Mouse (Mus musculus) CH12.LX (cell line): ENCODE data around the gene Otop3. TPM values are rescaled to one million over a fixed set of nuclear protein-coding genes. Genes with fewer than 3 reads are reported as not detected.
A peak's percentile ranks its signal among the peaks of the same experiment; 100 is the strongest.

Experiments used
- DNase-seq: peaks from one replicate; pipeline ENCODE4 v3.0.0-alpha.2; 2013; ENCODE audit errors: extremely low read depth
- H3K27ac ChIP-seq: 2 replicates; pipeline ENCODE4 v1.5.1; 2012; ENCODE audit warnings: low read depth, mild to moderate bottlenecking, control low read depth, moderate library complexity; ENCODE audit not compliant: insufficient read depth
- H3K27me3 ChIP-seq: replicated peaks from 2 replicates; pipeline ENCODE3; 2012; ENCODE audit warnings: inconsistent platforms
- H3K36me3 ChIP-seq, 2 experiments: replicated peaks in 1 of 2; 2 replicates each; pipeline versions ENCODE3 to v1.6.1; 2012; ENCODE audit warnings: inconsistent platforms in 1 of 2, low read length in 1 of 2, mild to moderate bottlenecking in 1 of 2, mixed read lengths in 1 of 2, moderate library complexity in 1 of 2; ENCODE audit not compliant: control insufficient read depth in 1 of 2, insufficient read depth in 1 of 2
- H3K4me1 ChIP-seq, 2 experiments: 2 replicates each; pipeline ENCODE4 v1.6.1; 2012; ENCODE audit warnings: inconsistent platforms in 1 of 2, moderate library complexity in 1 of 2; ENCODE audit not compliant: insufficient read depth in 2 of 2, control insufficient read depth in 1 of 2
- H3K4me2 ChIP-seq: 2 replicates; pipeline ENCODE4 v1.6.1; 2012; ENCODE audit warnings: low read depth, mild to moderate bottlenecking, control low read depth; ENCODE audit not compliant: poor library complexity, insufficient read depth, severe bottlenecking
- H3K4me3 ChIP-seq, 3 experiments: fragments of 150-350 bp in 1 of 3; sonication (generic) in 1 of 3; replicated peaks in 1 of 3; 2 replicates each; pipeline versions ENCODE3 to v1.5.1; 2011 to 2012; ENCODE audit warnings: low read depth in 2 of 3, low read length in 2 of 3, mild to moderate bottlenecking in 2 of 3, moderate library complexity in 2 of 3, control low read depth in 1 of 3, improper control_type of control experiment in 1 of 3, inconsistent platforms in 1 of 3, mixed read lengths in 1 of 3; ENCODE audit not compliant: poor library complexity in 1 of 3
- H3K79me2 ChIP-seq: replicated peaks from 2 replicates; pipeline ENCODE4 v1.6.1; 2012; ENCODE audit warnings: mild to moderate bottlenecking, moderate library complexity; ENCODE audit not compliant: control insufficient read depth, poor library complexity, insufficient read depth, severe bottlenecking; ENCODE audit errors: extremely low read depth
- H3K9ac ChIP-seq: 2 replicates; pipeline ENCODE4 v1.6.1; 2012; ENCODE audit warnings: low read depth, mild to moderate bottlenecking, control low read depth, moderate library complexity; ENCODE audit not compliant: insufficient read depth
- H3K9me3 ChIP-seq: replicated peaks from 2 replicates; pipeline ENCODE3; 2012; ENCODE audit warnings: low read length, inconsistent platforms, mixed read lengths
- BHLHE40 ChIP-seq: IDR thresholded peaks from 2 replicates; pipeline ENCODE4 v1.6.1; 2011; ENCODE audit warnings: mild to moderate bottlenecking, low read depth, low read length, improper control_type of control experiment
- CHD1 ChIP-seq: IDR thresholded peaks from 2 replicates; pipeline ENCODE4 v1.6.1; 2012; ENCODE audit warnings: low read depth, low read length, improper control_type of control experiment, inconsistent platforms
- CHD2 ChIP-seq: IDR thresholded peaks from 2 replicates; pipeline ENCODE4 v1.6.1; 2011; ENCODE audit warnings: low read length, improper control_type of control experiment
- CTCF ChIP-seq, 2 experiments: IDR thresholded peaks in 1 of 2; conservative IDR thresholded peaks in 1 of 2; 2 replicates each; pipeline ENCODE4 v1.5.1; 2011 to 2012; ENCODE audit warnings: low read depth in 2 of 2, low read length in 2 of 2, improper control_type of control experiment in 1 of 2, inconsistent platforms in 1 of 2, mild to moderate bottlenecking in 1 of 2, moderate library complexity in 1 of 2
- E2F4 ChIP-seq: IDR thresholded peaks from 2 replicates; pipeline ENCODE4 v1.6.1; 2011; ENCODE audit warnings: low read depth, low read length, improper control_type of control experiment; ENCODE audit not compliant: insufficient replicate concordance
- ELF1 ChIP-seq: IDR thresholded peaks from 2 replicates; pipeline ENCODE4 v1.6.1; 2014; ENCODE audit warnings: low read depth, mild to moderate bottlenecking, inconsistent platforms, low read length, improper control_type of control experiment
- EP300 ChIP-seq: IDR thresholded peaks from 2 replicates; pipeline ENCODE4 v1.6.1; 2011; ENCODE audit warnings: low read length, improper control_type of control experiment
- ETS1 ChIP-seq: conservative IDR thresholded peaks from 2 replicates; pipeline ENCODE4 v1.6.1; 2012; ENCODE audit warnings: low read depth, mild to moderate bottlenecking, inconsistent platforms, low read length, improper control_type of control experiment, moderate library complexity
- GABPA ChIP-seq: IDR thresholded peaks from 2 replicates; pipeline ENCODE4 v1.6.1; 2012; ENCODE audit warnings: low read depth, low read length, improper control_type of control experiment, inconsistent platforms; ENCODE audit not compliant: insufficient replicate concordance
- HCFC1 ChIP-seq: IDR thresholded peaks from 2 replicates; pipeline ENCODE4 v1.6.1; 2012; ENCODE audit warnings: low read depth, mild to moderate bottlenecking, inconsistent platforms, low read length, improper control_type of control experiment
- IRF4 ChIP-seq: IDR thresholded peaks from 2 replicates; pipeline ENCODE4 v1.6.1; 2014; ENCODE audit warnings: low read depth, mild to moderate bottlenecking, inconsistent platforms, low read length, improper control_type of control experiment
- JUN ChIP-seq: IDR thresholded peaks from 2 replicates; pipeline ENCODE4 v1.6.1; 2011; ENCODE audit warnings: low read depth, mild to moderate bottlenecking, low read length, improper control_type of control experiment, moderate library complexity; ENCODE audit not compliant: insufficient read depth
- JUND ChIP-seq: conservative IDR thresholded peaks from 2 replicates; pipeline ENCODE4 v1.6.1; 2011; ENCODE audit warnings: low read depth, low read length, improper control_type of control experiment
- KAT2A ChIP-seq: IDR thresholded peaks from 2 replicates; pipeline ENCODE4 v1.6.1; 2012; ENCODE audit warnings: low read length, improper control_type of control experiment, inconsistent platforms; ENCODE audit not compliant: insufficient replicate concordance
- MAFK ChIP-seq: IDR thresholded peaks from 2 replicates; pipeline ENCODE4 v1.6.1; 2011; ENCODE audit warnings: low read length, improper control_type of control experiment; ENCODE audit not compliant: insufficient replicate concordance
- MAX ChIP-seq: IDR thresholded peaks from 2 replicates; pipeline ENCODE4 v1.6.1; 2011; ENCODE audit warnings: low read length, improper control_type of control experiment
- MAZ ChIP-seq: IDR thresholded peaks from 2 replicates; pipeline ENCODE4 v1.6.1; 2012; ENCODE audit warnings: low read depth, mild to moderate bottlenecking, inconsistent platforms, low read length, improper control_type of control experiment, moderate library complexity
- MEF2A ChIP-seq: IDR thresholded peaks from 2 replicates; pipeline ENCODE4 v1.6.1; 2014; ENCODE audit warnings: low read depth, mild to moderate bottlenecking, inconsistent platforms, low read length, improper control_type of control experiment, borderline replicate concordance
- MXI1 ChIP-seq: IDR thresholded peaks from 2 replicates; pipeline ENCODE4 v1.6.1; 2011; ENCODE audit warnings: mild to moderate bottlenecking, low read depth, low read length, improper control_type of control experiment
- MYC ChIP-seq: IDR thresholded peaks from 2 replicates; pipeline ENCODE4 v1.6.1; 2011; ENCODE audit warnings: low read depth, mild to moderate bottlenecking, improper control_type of control experiment, low read length
- NELFE ChIP-seq: IDR thresholded peaks from 2 replicates; pipeline ENCODE4 v1.6.1; 2011; ENCODE audit warnings: low read depth, low read length, improper control_type of control experiment
- NRF1 ChIP-seq: IDR thresholded peaks from 2 replicates; pipeline ENCODE4 v1.6.1; 2014; ENCODE audit warnings: low read depth, mild to moderate bottlenecking, inconsistent platforms, low read length, improper control_type of control experiment, moderate library complexity
- PAX5 ChIP-seq: IDR thresholded peaks from 2 replicates; pipeline ENCODE4 v1.6.1; 2012; ENCODE audit warnings: low read length, inconsistent platforms, mixed read lengths
- POLR2A ChIP-seq: IDR thresholded peaks from 2 replicates; pipeline ENCODE4 v1.6.1; 2011; ENCODE audit warnings: low read depth, mild to moderate bottlenecking, improper control_type of control experiment, low read length
- POLR2AphosphoS2 ChIP-seq: IDR thresholded peaks from 2 replicates; pipeline ENCODE4 v1.6.1; 2011; ENCODE audit warnings: low read depth, low read length, improper control_type of control experiment
- RAD21 ChIP-seq: IDR thresholded peaks from 2 replicates; pipeline ENCODE4 v1.6.1; 2011; ENCODE audit warnings: low read depth, mild to moderate bottlenecking, low read length, improper control_type of control experiment, moderate library complexity
- RCOR1 ChIP-seq: conservative IDR thresholded peaks from 2 replicates; pipeline ENCODE4 v1.6.1; 2012; ENCODE audit warnings: low read depth, mild to moderate bottlenecking, inconsistent platforms, low read length, improper control_type of control experiment
- SIN3A ChIP-seq: IDR thresholded peaks from 2 replicates; pipeline ENCODE4 v1.6.1; 2012; ENCODE audit warnings: low read length, improper control_type of control experiment, inconsistent platforms
- SMC3 ChIP-seq: IDR thresholded peaks from 2 replicates; pipeline ENCODE4 v1.6.1; 2011; ENCODE audit warnings: low read depth, low read length, improper control_type of control experiment
- TBP ChIP-seq: conservative IDR thresholded peaks from 2 replicates; pipeline ENCODE4 v1.6.1; 2011; ENCODE audit warnings: low read depth, low read length, improper control_type of control experiment
- TCF12 ChIP-seq: IDR thresholded peaks from 2 replicates; pipeline ENCODE4 v1.6.1; 2014; ENCODE audit warnings: low read depth, mild to moderate bottlenecking, inconsistent platforms, low read length, improper control_type of control experiment
- UBTF ChIP-seq: IDR thresholded peaks from 2 replicates; pipeline ENCODE4 v1.6.1; 2012; ENCODE audit warnings: low read depth, mild to moderate bottlenecking, inconsistent platforms, low read length, improper control_type of control experiment, moderate library complexity
- USF1 ChIP-seq: IDR thresholded peaks from 2 replicates; pipeline ENCODE4 v1.6.1; 2014; ENCODE audit warnings: low read depth, mild to moderate bottlenecking, inconsistent platforms, low read length, improper control_type of control experiment
- USF2 ChIP-seq: conservative IDR thresholded peaks from 2 replicates; pipeline ENCODE4 v1.6.1; 2011; ENCODE audit warnings: low read depth, low read length, improper control_type of control experiment
- ZC3H11A ChIP-seq: IDR thresholded peaks from 2 replicates; pipeline ENCODE4 v1.6.1; 2012; ENCODE audit warnings: low read depth, mild to moderate bottlenecking, inconsistent platforms, low read length, improper control_type of control experiment
- ZKSCAN1 ChIP-seq: IDR thresholded peaks from 2 replicates; pipeline ENCODE4 v1.6.1; 2012; ENCODE audit warnings: low read depth, inconsistent platforms, low read length, improper control_type of control experiment, borderline replicate concordance
- ZMIZ1 ChIP-seq: IDR thresholded peaks from 2 replicates; pipeline ENCODE4 v1.6.1; 2012; ENCODE audit warnings: low read depth, mild to moderate bottlenecking, inconsistent platforms, low read length, improper control_type of control experiment
- ZNF384 ChIP-seq: IDR thresholded peaks from 2 replicates; pipeline ENCODE4 v1.6.1; 2012; ENCODE audit warnings: low read depth, low read length, improper control_type of control experiment, inconsistent platforms
- dilution Hi-C: fragments of 300-500 bp; cut with MboI; formaldehyde crosslinking; loops from 2 replicates; pipeline ENCODE4 v1.14.3; 2020; ENCODE audit warnings: low sequenced_read_pairs; ENCODE audit not compliant: extremely low pct_unique_long_range_greater_than_20kb, extremely low pct_ligation_motif_present
- in situ Hi-C: fragments of 300-500 bp; cut with MboI; formaldehyde crosslinking; loops from 3 replicates; pipeline ENCODE4 v1.14.3; 2019; ENCODE audit warnings: low sequenced_read_pairs, low pct_ligation_motif_present, low pct_unique_long_range_greater_than_20kb, mixed read lengths
- polyA plus RNA-seq: library from polyadenylated mRNA; unstranded; fragments of >175 nt; gene quantifications from 2 replicates; pipeline ENCODE4 v1.2.1, GENCODE M21; 2012; ENCODE audit warnings: low read depth; ENCODE audit not compliant: insufficient read length
- total RNA-seq, 2 experiments: library from RNA; depleted of rRNA; stranded (reverse); fragments of 300-350 nt in 1 of 2; fragments of >200 nt in 1 of 2; gene quantifications; 2 replicates each; pipeline ENCODE4 v1.2.3; 2012 to 2014

Otop3 gene
- total and polyA plus RNA-seq, 3 experiments = not detected

DNA sequence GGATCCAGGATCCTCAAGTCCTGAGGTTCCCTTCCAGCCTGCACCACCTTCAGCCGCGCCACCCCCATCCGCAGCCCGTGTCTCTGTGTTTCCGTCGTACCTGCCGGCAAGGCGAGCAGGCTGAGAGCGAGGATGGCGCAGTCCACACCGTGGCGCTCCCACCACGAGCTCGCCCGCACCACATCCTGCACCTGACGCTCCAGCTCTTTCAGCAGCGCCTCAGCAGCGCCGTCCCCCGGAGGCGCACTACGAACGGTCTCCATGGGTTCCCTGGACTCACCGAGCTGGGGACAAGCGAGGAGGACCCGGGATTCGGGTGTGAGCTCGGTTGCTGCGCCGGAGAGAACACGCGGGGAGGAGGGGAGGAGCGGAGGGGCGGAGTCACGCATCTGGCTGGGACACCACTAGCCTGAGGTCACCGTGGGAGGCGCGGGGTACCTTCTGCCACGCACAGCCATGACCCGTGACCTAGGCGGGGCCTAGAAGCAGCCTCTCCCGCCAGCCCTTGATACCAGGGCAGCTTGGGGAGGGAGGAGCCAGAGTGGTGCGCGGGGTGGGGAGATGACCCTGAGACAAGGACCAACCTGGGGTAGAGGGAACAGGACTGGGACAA, 37.2 kb upstream of the Otop3 start, which contains the start of gene Fads6:
Gene Fads6 (minus strand): TSS at position 450 of the 613 bp plus-strand sequence.
- Histone ChIP-seq H3K4me2 (peak within 1 kb of the TSS; percentile 9), H3K9ac (peak within 1 kb of the TSS; percentile 16), H3K79me2 (no peaks in the 10 kb centered on the region), H3K27ac (peak within 1 kb of the TSS; percentile 7; the same call in 1 of the 2 replicates), H3K36me3 (no peaks in the 10 kb centered on the region), H3K27me3 (peaks cover 80% of the 10 kb centered on the region), H3K4me3 (peak within 1 kb of the TSS; percentile 33 to 70 (median 48)), H3K9me3 (peaks cover 17% of the 10 kb centered on the region), H3K4me1 (peaks cover 7 to 9% of the 10 kb centered on the region in 2 experiments)
- peak; percentile 29 for DNase-seq
- dilution Hi-C loops = no loop called here
- in situ Hi-C loops = no loop called here
- no peak for TF ChIP-seq ZKSCAN1
- TF ChIP-seq TBP = no peak
- TF ChIP-seq TCF12 = peak; percentile 67; the same call in 1 of the 2 replicates
- peak; percentile 81 for TF ChIP-seq MAX
- no peak for TF ChIP-seq MAFK
- no peak for TF ChIP-seq JUND
- peak; percentile 58 for TF ChIP-seq SMC3
- TF ChIP-seq NELFE = peak; percentile 77; the same call in 1 of the 2 replicates
- TF ChIP-seq E2F4 = no peak
- TF ChIP-seq USF2 = no peak
- TF ChIP-seq CHD2 = peak; percentile 68
- peak; percentile 49; the same call in 1 of the 2 replicates for TF ChIP-seq MYC
- TF ChIP-seq HCFC1 = peak; percentile 51; the same call in 1 of the 2 replicates
- TF ChIP-seq MEF2A = peak; percentile 65
- peak in 1 of 2 experiments; percentile 84; a peak in 2 of 4 replicates for TF ChIP-seq CTCF (conservative IDR thresholded peaks at IDR 0.05 in 1 of 2, IDR thresholded peaks at IDR 0.05 in 1 of 2; ENCODE audit: low read depth in 2 of 2, low read length in 2 of 2)
- TF ChIP-seq ELF1 = peak; percentile 42
- 0 out of 2 replicates have a peak, but pooled peaks have one; percentile 10 for TF ChIP-seq KAT2A
- TF ChIP-seq ZC3H11A = no peak
- peak; percentile 43 for TF ChIP-seq RAD21
- TF ChIP-seq POLR2AphosphoS2 = no peak; the same call in 1 of the 2 replicates
- TF ChIP-seq PAX5 = no peak
- 0 out of 2 replicates have a peak, but pooled peaks have one; percentile 33 for TF ChIP-seq MAZ
- TF ChIP-seq POLR2A = peak; percentile 71
- no peak for TF ChIP-seq GABPA
- no peak for TF ChIP-seq USF1
- TF ChIP-seq RCOR1 = peak; percentile 62; the same call in 1 of the 2 replicates
- no peak for TF ChIP-seq JUN
- no peak; the same call in 1 of the 2 replicates for TF ChIP-seq UBTF
- TF ChIP-seq IRF4 = peak; percentile 74
- TF ChIP-seq EP300 = no peak; the same call in 1 of the 2 replicates
- peak; percentile 36; the same call in 1 of the 2 replicates for TF ChIP-seq NRF1
- no peak for TF ChIP-seq CHD1
- TF ChIP-seq ZMIZ1 = 0 out of 2 replicates have a peak, but pooled peaks have one; percentile 16
- TF ChIP-seq BHLHE40 = peak; percentile 68; the same call in 1 of the 2 replicates
- peak; percentile 88 for TF ChIP-seq MXI1
- TF ChIP-seq ZNF384 = no peak
- peak; percentile 55 for TF ChIP-seq ETS1
- TF ChIP-seq SIN3A = peak; percentile 21; the same call in 1 of the 2 replicates
